ENCODE assay signal across 30 mouse cellular contexts in genomic region chr7:143046358-143046757, GRCm38 (mm10). TPM values are rescaled to one million over a fixed set of nuclear protein-coding genes. Genes with fewer than 3 reads are reported as not detected.
DNase-seq lines count a peak whose midpoint lies in the region; ATAC-seq and TF ChIP-seq lines count a peak whose summit lies in the region.
"Had no signal": no experiment of that assay in that cellular context is flagged by ENCODE, and none has a peak within 500 bp of the region (broad histone marks: within the 10 kb centered on the region; RNA-seq: fewer than 3 reads in every experiment).

No protein-coding gene starts in this region.

- in situ Hi-C loops in CH12.LX (cut with MboI; ENCODE audit: low pct_ligation_motif_present, low pct_unique_long_range_greater_than_20kb, low sequenced_read_pairs): no loop called here

- H3K9me3 ChIP-seq in CH12.LX (replicated peaks; ENCODE audit: low read length): peaks cover 5% of the 10 kb centered on the region
- H3K9me3 ChIP-seq: embryonic facial prominence, embryonic 13.5 days; forebrain, embryonic 10.5 days; forebrain, embryonic 15.5 days; hindbrain, embryonic 10.5 days; hindbrain, embryonic 15.5 days; kidney, embryonic 15.5 days; midbrain, embryonic 15.5 days; neural tube, embryonic 12.5 days had no signal

- H3K27ac ChIP-seq in CH12.LX (ENCODE audit: insufficient read depth, low read depth): no peak overlapping the region
- H3K27ac ChIP-seq: embryonic facial prominence, embryonic 13.5 days; forebrain, embryonic 10.5 days; forebrain, embryonic 15.5 days; hindbrain, embryonic 10.5 days; hindbrain, embryonic 15.5 days; kidney, embryonic 15.5 days; midbrain, embryonic 15.5 days; neural tube, embryonic 12.5 days had no signal

- no peak overlapping the region for H3K4me3 ChIP-seq in CH12.LX (replicated peaks in 1 of 3; ENCODE audit: low read depth in 2 of 3, low read length in 2 of 3, poor library complexity in 1 of 3)
- H3K4me3 ChIP-seq: embryonic facial prominence, embryonic 13.5 days; forebrain, embryonic 10.5 days; forebrain, embryonic 15.5 days; hindbrain, embryonic 10.5 days; hindbrain, embryonic 15.5 days; kidney, embryonic 15.5 days; midbrain, embryonic 15.5 days; myocyte; neural tube, embryonic 12.5 days had no signal

- no peaks in the 10 kb centered on the region for H3K27me3 ChIP-seq in CH12.LX (replicated peaks)
- H3K27me3 ChIP-seq: embryonic facial prominence, embryonic 13.5 days; forebrain, embryonic 15.5 days; hindbrain, embryonic 15.5 days; kidney, embryonic 15.5 days; midbrain, embryonic 15.5 days; neural tube, embryonic 12.5 days; Patski had no signal

- H3K4me1 ChIP-seq in CH12.LX (ENCODE audit: control insufficient read depth in 1 of 2, insufficient read depth in 2 of 2): peaks cover 19 to 53% of the 10 kb centered on the region in 2 experiments
- H3K4me1 ChIP-seq: embryonic facial prominence, embryonic 13.5 days; forebrain, embryonic 15.5 days; midbrain, embryonic 15.5 days; neural tube, embryonic 12.5 days had no signal

- no peak overlapping the region for H3K9ac ChIP-seq in CH12.LX (ENCODE audit: insufficient read depth, low read depth)
- H3K9ac ChIP-seq: embryonic facial prominence, embryonic 13.5 days; forebrain, embryonic 15.5 days; hindbrain, embryonic 15.5 days; kidney, embryonic 15.5 days; midbrain, embryonic 15.5 days; neural tube, embryonic 12.5 days had no signal

- H3K36me3 ChIP-seq in CH12.LX (replicated peaks in 1 of 2; ENCODE audit: control insufficient read depth in 1 of 2, insufficient read depth in 1 of 2, low read length in 1 of 2): no peaks in the 10 kb centered on the region
- H3K36me3 ChIP-seq: forebrain, embryonic 10.5 days; forebrain, embryonic 15.5 days; hindbrain, embryonic 10.5 days; hindbrain, embryonic 15.5 days; kidney, embryonic 15.5 days; midbrain, embryonic 15.5 days; neural tube, embryonic 12.5 days had no signal

- dilution Hi-C loops in CH12.LX (cut with MboI; ENCODE audit: extremely low pct_ligation_motif_present, extremely low pct_unique_long_range_greater_than_20kb, low sequenced_read_pairs): no loop called here

- H3K4me2 ChIP-seq in CH12.LX (ENCODE audit: insufficient read depth, low read depth, poor library complexity, severe bottlenecking): no peak overlapping the region
- H3K4me2 ChIP-seq: embryonic facial prominence, embryonic 13.5 days; forebrain, embryonic 15.5 days; hindbrain, embryonic 15.5 days; kidney, embryonic 15.5 days; midbrain, embryonic 15.5 days; neural tube, embryonic 12.5 days had no signal

- peak; percentile 68 for ATAC-seq in granulocyte monocyte progenitor cell, adult 5-6 weeks (replicated peaks; ENCODE audit: poor library complexity, severe bottlenecking)
- peak; percentile 82 for ATAC-seq in monocyte, adult 5-6 weeks (replicated peaks; ENCODE audit: insufficient number of reproducible peaks, low FRiP score, low TSS enrichment, poor library complexity, severe bottlenecking)
- ATAC-seq: forebrain, embryonic 15.5 days; inflammation-experienced regulatory T-cells, adult 6 months; midbrain, embryonic 15.5 days; Patski had no signal

- no peak for TF ChIP-seq RAD21 in CH12.LX (IDR thresholded peaks at IDR 0.05; ENCODE audit: low read depth, low read length)

- no peak for TF ChIP-seq CTCF in CH12.LX (conservative IDR thresholded peaks at IDR 0.05 in 1 of 2, IDR thresholded peaks at IDR 0.05 in 1 of 2; ENCODE audit: low read depth in 2 of 2, low read length in 2 of 2)

- no peaks in the 10 kb centered on the region for H3K79me2 ChIP-seq in CH12.LX (replicated peaks; ENCODE audit: control insufficient read depth, extremely low read depth, insufficient read depth, poor library complexity, severe bottlenecking)

- DNase-seq in lung, postnatal 36 days: peak; percentile 36
- no peak for DNase-seq in lung, postnatal 14 days
- DNase-seq in CH12.LX (ENCODE audit: extremely low read depth): no peak
- DNase-seq in liver: no peak
- no peak for DNase-seq in cerebellum, postnatal 4 days (ENCODE audit: low spot score in 2 of 2)
- no peak for DNase-seq in T-cell, adult 2 months (ENCODE audit: low spot score)
- DNase-seq: adrenal gland, postnatal 36 days; cerebellum, adult 8-10 months; cerebellum, postnatal 25 days; gastrocnemius, postnatal 36 days; heart, postnatal 14 days; kidney, adult 11 months; kidney, postnatal 25 days; thymus, postnatal 4 days had no signal

- no peak for TF ChIP-seq EP300 in CH12.LX (IDR thresholded peaks at IDR 0.05; ENCODE audit: low read length)

- no peak for TF ChIP-seq POLR2A in CH12.LX (IDR thresholded peaks at IDR 0.05; ENCODE audit: low read depth, low read length)

TF ChIP-seq in CH12.LX, 34 proteins besides CTCF, POLR2A, EP300 and RAD21:
- TF ChIP-seq CHD2 (IDR thresholded peaks at IDR 0.05; ENCODE audit: low read length) (no peak), SMC3 (IDR thresholded peaks at IDR 0.05; ENCODE audit: low read depth, low read length) (no peak), IRF4 (IDR thresholded peaks at IDR 0.05; ENCODE audit: low read depth, low read length) (0 out of 2 replicates have a peak, but pooled peaks have one; percentile 25), E2F4 (IDR thresholded peaks at IDR 0.05; ENCODE audit: insufficient replicate concordance, low read depth, low read length) (no peak), MEF2A (IDR thresholded peaks at IDR 0.05; ENCODE audit: borderline replicate concordance, low read depth, low read length) (no peak), USF1 (IDR thresholded peaks at IDR 0.05; ENCODE audit: low read depth, low read length) (no peak), TCF12 (IDR thresholded peaks at IDR 0.05; ENCODE audit: low read depth, low read length) (no peak), ELF1 (IDR thresholded peaks at IDR 0.05; ENCODE audit: low read depth, low read length) (0 out of 2 replicates have a peak, but pooled peaks have one; percentile 28), RCOR1 (conservative IDR thresholded peaks at IDR 0.05; ENCODE audit: low read depth, low read length) (no peak), POLR2AphosphoS2 (IDR thresholded peaks at IDR 0.05; ENCODE audit: low read depth, low read length) (no peak), JUND (conservative IDR thresholded peaks at IDR 0.05; ENCODE audit: low read depth, low read length) (no peak), MXI1 (IDR thresholded peaks at IDR 0.05; ENCODE audit: low read depth, low read length) (no peak), KAT2A (IDR thresholded peaks at IDR 0.05; ENCODE audit: insufficient replicate concordance, low read length) (no peak), ZC3H11A (IDR thresholded peaks at IDR 0.05; ENCODE audit: low read depth, low read length) (no peak), PAX5 (IDR thresholded peaks at IDR 0.05; ENCODE audit: low read length) (no peak)
TF ChIP-seq in CH12.LX: peak in this region for 2.

RNA-seq across cellular contexts. Expression of gene Cd81, which starts 6.2 kb away (rescaled TPM):
- total RNA-seq in CH12.LX (2012; rRNA removed) (275 and 327 TPM in 2 replicates), CH12.LX (2014; rRNA removed) (334 and 352 TPM in 2 replicates)
- polyA plus RNA-seq in CH12.LX (2012; ENCODE audit: insufficient read length, low read depth): 318 and 325 TPM in 2 replicates
- 63.8 and 77.3 TPM in 2 replicates for total RNA-seq in granulocyte monocyte progenitor cell, adult 5-6 weeks (2014; fragmentation: Nextera tagmentation)
- total RNA-seq in granulocyte monocyte progenitor cell, adult 5-6 weeks (2017): 159 and 201 TPM in 2 replicates
- 75.1 to 86.6 TPM (median 75.4 TPM) in 3 replicates for total RNA-seq in monocyte, adult 5-6 weeks (2017)

RNA-seq across cellular contexts. Expression of gene Tssc4, which starts 22.7 kb away (rescaled TPM):
- total RNA-seq in CH12.LX (2012; rRNA removed) (49.8 and 58.7 TPM in 2 replicates), CH12.LX (2014; rRNA removed) (47.3 and 55.1 TPM in 2 replicates)
- 44.1 and 49.6 TPM in 2 replicates for polyA plus RNA-seq in CH12.LX (2012; ENCODE audit: insufficient read length, low read depth)
- total RNA-seq in granulocyte monocyte progenitor cell, adult 5-6 weeks (2014; fragmentation: Nextera tagmentation): 28.1 and 62.3 TPM in 2 replicates
- total RNA-seq in granulocyte monocyte progenitor cell, adult 5-6 weeks (2017): 33.9 and 45.6 TPM in 2 replicates
- total RNA-seq in monocyte, adult 5-6 weeks (2017): 5.2 to 10.4 TPM (median 8.2 TPM) in 3 replicates

RNA-seq across cellular contexts. Expression of gene Tspan32, which starts 41.5 kb away (rescaled TPM):
- 27.2 and 28.2 TPM in 2 replicates for total RNA-seq in CH12.LX (2012; rRNA removed)
- total RNA-seq in CH12.LX (2014; rRNA removed): 34.5 and 40.5 TPM in 2 replicates
- polyA plus RNA-seq in CH12.LX (2012; ENCODE audit: insufficient read length, low read depth): 28.6 and 29.9 TPM in 2 replicates
- 140 and 158 TPM in 2 replicates for total RNA-seq in granulocyte monocyte progenitor cell, adult 5-6 weeks (2014; fragmentation: Nextera tagmentation)
- 95.1 and 117 TPM in 2 replicates for total RNA-seq in granulocyte monocyte progenitor cell, adult 5-6 weeks (2017)
- total RNA-seq in monocyte, adult 5-6 weeks (2017): 47.6 to 98.9 TPM (median 75.2 TPM) in 3 replicates
- total RNA-seq: layer of hippocampus, postnatal 10 days had no signal

RNA-seq across cellular contexts. Expression of gene Trpm5, which starts 48.1 kb away (rescaled TPM):
- total RNA-seq in CH12.LX (2012; rRNA removed) (1.3 and 1.5 TPM in 2 replicates), CH12.LX (2014; rRNA removed) (1.1 and 1.4 TPM in 2 replicates)
- 1.7 and 3.0 TPM in 2 replicates for polyA plus RNA-seq in CH12.LX (2012; ENCODE audit: insufficient read length, low read depth)
- total RNA-seq in granulocyte monocyte progenitor cell, adult 5-6 weeks (2014; fragmentation: Nextera tagmentation): not detected in 2 replicates
- not detected in 2 replicates for total RNA-seq in granulocyte monocyte progenitor cell, adult 5-6 weeks (2017)
- 0.11 TPM in 1 of 3 replicates, not detected in the others for total RNA-seq in monocyte, adult 5-6 weeks (2017)
- total RNA-seq: gastrocnemius, adult 18-20 months; gastrocnemius, postnatal 36 days; left cerebral cortex, adult 18-20 months had no signal

RNA-seq across cellular contexts. Expression of gene Kcnq1, which starts 59.8 kb away (rescaled TPM):
- total RNA-seq in CH12.LX (2012; rRNA removed) (not detected in 2 replicates), CH12.LX (2014; rRNA removed) (not detected in 2 replicates)
- polyA plus RNA-seq in CH12.LX (2012; ENCODE audit: insufficient read length, low read depth): not detected in 2 replicates
- total RNA-seq in granulocyte monocyte progenitor cell, adult 5-6 weeks (2014; fragmentation: Nextera tagmentation): not detected in 2 replicates
- not detected in 2 replicates for total RNA-seq in granulocyte monocyte progenitor cell, adult 5-6 weeks (2017)
- total RNA-seq in monocyte, adult 5-6 weeks (2017): not detected in 3 replicates
